Mouse (Mus musculus) CD8-positive naive resting alpha-beta T cell, adult 2 months (primary cell): ENCODE results near the gene Sh3pxd2a.

ENCODE experiments used
- DNase-seq, 2 experiments: peaks; one replicate each; pipeline ENCODE4 v3.0.0; 2022; ENCODE audit warnings: low read depth in 2 of 2, low spot score in 2 of 2

Gene Sh3pxd2a

DNA sequence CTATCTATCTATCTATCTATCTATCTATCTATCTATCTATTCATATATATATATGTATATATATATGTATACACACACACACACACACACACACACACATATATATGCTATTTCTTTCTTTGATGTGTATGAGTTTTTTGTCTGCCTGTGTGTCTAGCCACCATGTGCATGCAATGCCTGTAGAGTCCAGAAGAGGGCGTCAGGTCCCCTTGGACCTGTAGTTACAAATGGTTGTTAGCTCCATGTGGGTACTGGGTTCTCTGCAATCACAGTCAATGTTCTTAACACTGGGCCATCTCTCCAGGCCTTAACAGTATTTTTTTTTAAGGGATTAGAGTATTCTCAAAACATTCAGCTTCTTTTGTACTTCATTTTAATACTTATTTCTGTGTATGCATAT is 250.7 kb downstream of the Sh3pxd2a start:
- no peak for DNase-seq

DNA sequence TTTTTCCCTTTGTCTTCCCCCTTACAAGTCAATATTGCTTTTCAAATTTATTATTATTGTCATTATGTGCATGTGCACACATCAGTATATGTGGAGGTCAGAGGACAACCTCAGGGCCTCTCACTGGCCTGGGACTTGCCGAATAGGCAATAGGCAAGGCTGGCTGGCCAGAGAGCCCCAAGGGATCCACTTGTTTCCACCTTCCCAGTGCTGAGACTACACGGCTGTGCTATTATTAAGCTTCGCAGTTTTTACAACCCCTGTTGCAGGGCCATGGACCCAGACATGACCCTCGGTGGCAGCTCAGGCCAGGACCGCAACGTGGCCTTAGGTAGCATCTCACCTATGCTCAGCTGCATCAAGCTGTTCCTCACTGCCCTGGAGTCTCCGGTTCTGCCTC is 251.8 kb downstream of the Sh3pxd2a start:
- no peak for DNase-seq

DNA sequence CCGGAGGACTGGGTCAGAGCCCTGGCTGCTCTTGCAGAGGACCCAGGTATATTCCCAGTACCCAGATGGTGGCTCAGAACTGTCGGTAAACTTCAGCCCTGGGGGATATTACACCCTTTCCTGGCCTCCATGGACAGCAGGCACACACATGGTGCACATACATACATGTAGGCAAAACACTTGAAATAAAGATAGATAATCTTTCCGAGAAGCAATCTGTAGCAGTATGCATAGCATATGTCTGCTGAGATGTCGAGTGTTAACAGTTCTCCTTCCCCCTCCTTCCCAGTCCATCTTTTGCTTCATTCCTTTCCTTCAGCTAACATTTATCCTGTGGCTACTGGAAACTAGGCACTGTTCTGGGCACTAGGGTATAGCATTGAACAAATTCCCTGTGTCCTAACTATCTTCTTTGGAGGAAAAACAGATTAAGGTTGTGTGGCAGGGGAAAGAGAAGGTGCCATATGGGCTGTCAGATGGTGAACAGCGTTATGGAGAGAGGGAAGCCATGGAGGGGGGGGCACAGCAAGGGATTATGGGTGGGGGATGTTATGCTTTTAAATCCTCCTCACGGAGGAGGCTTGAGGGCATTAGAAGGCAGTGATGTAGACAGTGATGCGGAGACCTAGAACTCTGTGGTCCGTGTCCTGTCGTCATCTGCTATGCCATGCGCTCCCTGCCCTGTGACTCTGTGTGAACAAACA is 252.4 kb downstream of the Sh3pxd2a start:
- no peak for DNase-seq

DNA sequence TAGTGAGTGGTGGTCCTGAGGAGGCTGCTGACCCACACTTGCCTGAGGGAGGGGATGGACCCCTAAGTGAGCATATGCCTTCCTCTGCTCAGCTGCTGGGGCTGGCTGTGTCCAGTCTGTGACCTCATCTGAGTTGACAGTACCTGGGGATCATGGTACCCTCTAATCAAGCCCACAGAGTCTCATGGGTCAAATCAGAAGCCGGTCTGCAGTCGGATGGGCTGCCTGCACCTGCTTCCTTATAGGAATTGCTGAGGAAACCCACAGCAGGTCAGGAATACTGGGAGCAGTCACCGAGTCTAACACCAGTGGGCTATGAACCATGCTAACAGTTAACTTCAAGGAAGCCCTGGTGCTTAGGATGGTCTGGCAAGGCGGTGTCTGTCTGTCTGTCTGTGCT is 253.8 kb downstream of the Sh3pxd2a start:
- DNase-seq: no peak
